Comparison of ENCODE assay signal across 23 mouse cellular contexts in the genomic region with DNA sequence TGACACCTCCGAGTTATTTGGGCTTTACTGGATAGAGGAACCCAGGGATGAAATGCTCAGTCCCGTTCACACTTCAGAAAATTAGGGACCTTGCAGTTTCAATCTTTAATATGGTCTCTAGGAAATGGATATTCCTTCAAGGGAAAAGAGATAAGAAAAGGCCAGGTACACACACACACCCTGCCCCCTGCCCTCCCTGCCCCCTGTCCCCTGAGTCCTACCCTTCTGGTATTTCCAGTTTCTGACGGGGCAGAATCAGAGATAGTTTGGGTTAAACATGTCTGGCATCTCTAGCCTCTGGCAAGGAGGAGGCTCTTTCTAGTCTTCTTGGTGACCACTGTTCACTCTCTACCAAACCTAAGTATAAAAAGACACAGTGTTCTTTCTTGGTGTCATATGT. TPM values are rescaled to one million over a fixed set of nuclear protein-coding genes. Genes with fewer than 3 reads are reported as not detected.
DNase-seq lines count a peak whose midpoint lies in the region; ATAC-seq and TF ChIP-seq lines count a peak whose summit lies in the region.
"Had no signal": no experiment of that assay in that cellular context is flagged by ENCODE, and none has a peak within 500 bp of the region (broad histone marks: within the 10 kb centered on the region; RNA-seq: fewer than 3 reads in every experiment).

No protein-coding gene starts in this region.

- H3K4me2 ChIP-seq in intestine, embryonic 14.5 days (ENCODE audit: low read length) = no peak overlapping the region
- no peak overlapping the region for H3K4me2 ChIP-seq in intestine, postnatal 0 days (replicated peaks; ENCODE audit: low read depth)
- no peak overlapping the region for H3K4me2 ChIP-seq in intestine, embryonic 15.5 days (replicated peaks)
- no peak overlapping the region for H3K4me2 ChIP-seq in intestine, embryonic 16.5 days (ENCODE audit: low read depth, low read length)
- H3K4me2 ChIP-seq: embryonic facial prominence, embryonic 12.5 days; forebrain, embryonic 13.5 days; forebrain, embryonic 15.5 days had no signal

- no peaks in the 10 kb centered on the region for H3K27me3 ChIP-seq in intestine, embryonic 14.5 days (replicated peaks; ENCODE audit: control insufficient read depth, insufficient read depth, low read length)
- H3K27me3 ChIP-seq in intestine, postnatal 0 days (replicated peaks; ENCODE audit: control insufficient read depth, insufficient read depth, low read length) = no peaks in the 10 kb centered on the region
- no peaks in the 10 kb centered on the region for H3K27me3 ChIP-seq in intestine, embryonic 15.5 days (replicated peaks)
- no peaks in the 10 kb centered on the region for H3K27me3 ChIP-seq in intestine, embryonic 16.5 days (replicated peaks; ENCODE audit: control insufficient read depth, insufficient read depth, low read length)
- H3K27me3 ChIP-seq: embryonic facial prominence, embryonic 12.5 days; forebrain, embryonic 13.5 days; forebrain, embryonic 15.5 days had no signal

- 0 out of 2 replicates have a peak, but pooled peaks have one; percentile 40 for ATAC-seq in intestine, embryonic 14.5 days (replicated peaks; ENCODE audit: low FRiP score, low TSS enrichment, low read depth)
- no peak for ATAC-seq in intestine, postnatal 0 days
- peak; percentile 53 for ATAC-seq in intestine, embryonic 15.5 days
- ATAC-seq in intestine, embryonic 16.5 days = peak; percentile 66
- ATAC-seq: forebrain, embryonic 13.5 days; forebrain, embryonic 15.5 days; forebrain, postnatal 0 days had no signal

- H3K27ac ChIP-seq in intestine, embryonic 14.5 days (ENCODE audit: low read depth) = no peak overlapping the region
- H3K27ac ChIP-seq in intestine, postnatal 0 days (ENCODE audit: low read depth, low read length) = no peak overlapping the region
- H3K27ac ChIP-seq in intestine, embryonic 15.5 days = no peak overlapping the region
- H3K27ac ChIP-seq in intestine, embryonic 16.5 days (ENCODE audit: low read length) = no peak overlapping the region
- H3K27ac ChIP-seq: embryonic facial prominence, embryonic 10.5 days; embryonic facial prominence, embryonic 12.5 days; forebrain, embryonic 13.5 days; forebrain, embryonic 15.5 days had no signal

- WGBS in intestine, embryonic 14.5 days = 46% methylated on average over 3 of the region's 3 CpGs
- 36% methylated on average over 3 of the region's 3 CpGs for WGBS in intestine, postnatal 0 days
- 59% methylated on average over 3 of the region's 3 CpGs for WGBS in intestine, embryonic 15.5 days
- WGBS in intestine, embryonic 16.5 days = 51% methylated on average over 3 of the region's 3 CpGs

- TF ChIP-seq CTCF in intestine, postnatal 0 days (IDR thresholded peaks at IDR 0.05; ENCODE audit: low read depth) = no peak

- peaks cover 8% of the 10 kb centered on the region; the same call in 1 of the 2 replicates for H3K4me1 ChIP-seq in intestine, embryonic 14.5 days (replicated peaks; ENCODE audit: control insufficient read depth, insufficient read depth, low read length)
- no peaks in the 10 kb centered on the region for H3K4me1 ChIP-seq in intestine, postnatal 0 days (replicated peaks; ENCODE audit: control insufficient read depth, insufficient read depth, low read length)
- H3K4me1 ChIP-seq in intestine, embryonic 15.5 days (replicated peaks) = 0 out of 2 replicates have a peak, but pooled peaks cover 7% of the 10 kb centered on the region
- H3K4me1 ChIP-seq in intestine, embryonic 16.5 days (ENCODE audit: control insufficient read depth, insufficient read depth, low read length) = no peaks in the 10 kb centered on the region
- H3K4me1 ChIP-seq: embryonic facial prominence, embryonic 12.5 days; forebrain, embryonic 13.5 days; forebrain, embryonic 15.5 days had no signal

- DNase-seq in intestine, embryonic 14.5 days (ENCODE audit: low spot score) = no peak
- DNase-seq in cerebellum, adult 18-20 months = no peak
- DNase-seq: adrenal gland, adult 2 months; adrenal gland, postnatal 10 days; adrenal gland, postnatal 25 days; cerebellum, adult 11 months; cerebellum, adult 2 months; cerebellum, adult 9-10 months; cerebellum, postnatal 10 days; cerebellum, postnatal 25 days; forebrain, postnatal 0 days had no signal

- H3K4me3 ChIP-seq in intestine, embryonic 14.5 days (ENCODE audit: low read depth, low read length) = no peak overlapping the region
- H3K4me3 ChIP-seq in intestine, postnatal 0 days (ENCODE audit: low read depth, low read length) = no peak overlapping the region
- H3K4me3 ChIP-seq in intestine, embryonic 15.5 days (replicated peaks) = no peak overlapping the region
- no peak overlapping the region for H3K4me3 ChIP-seq in intestine, embryonic 16.5 days (ENCODE audit: low read length)
- H3K4me3 ChIP-seq: embryonic facial prominence, embryonic 10.5 days; embryonic facial prominence, embryonic 12.5 days; forebrain, embryonic 13.5 days; forebrain, embryonic 15.5 days had no signal

- no peak overlapping the region for H3K9ac ChIP-seq in intestine, embryonic 14.5 days (ENCODE audit: low read length)
- H3K9ac ChIP-seq in intestine, postnatal 0 days (ENCODE audit: low read depth, low read length) = no peak overlapping the region
- no peak overlapping the region for H3K9ac ChIP-seq in intestine, embryonic 15.5 days
- H3K9ac ChIP-seq in intestine, embryonic 16.5 days (ENCODE audit: low read depth, low read length) = no peak overlapping the region
- H3K9ac ChIP-seq: embryonic facial prominence, embryonic 12.5 days; forebrain, embryonic 13.5 days; forebrain, embryonic 15.5 days; forebrain, postnatal 0 days had no signal

- H3K9me3 ChIP-seq in intestine, embryonic 14.5 days (ENCODE audit: control insufficient read depth, low read length) = no peaks in the 10 kb centered on the region
- H3K9me3 ChIP-seq in intestine, postnatal 0 days (ENCODE audit: control insufficient read depth) = no peaks in the 10 kb centered on the region
- no peaks in the 10 kb centered on the region for H3K9me3 ChIP-seq in intestine, embryonic 15.5 days
- no peaks in the 10 kb centered on the region for H3K9me3 ChIP-seq in intestine, embryonic 16.5 days (ENCODE audit: control insufficient read depth, low read length)
- H3K9me3 ChIP-seq: embryonic facial prominence, embryonic 10.5 days; embryonic facial prominence, embryonic 12.5 days; forebrain, embryonic 13.5 days; forebrain, embryonic 15.5 days had no signal

- H3K36me3 ChIP-seq in intestine, embryonic 14.5 days (ENCODE audit: control insufficient read depth, insufficient read depth, low read length) = no peaks in the 10 kb centered on the region
- no peaks in the 10 kb centered on the region for H3K36me3 ChIP-seq in intestine, postnatal 0 days (ENCODE audit: control insufficient read depth, insufficient read depth)
- H3K36me3 ChIP-seq in intestine, embryonic 15.5 days = no peaks in the 10 kb centered on the region
- H3K36me3 ChIP-seq in intestine, embryonic 16.5 days (ENCODE audit: control insufficient read depth, insufficient read depth, low read length) = no peaks in the 10 kb centered on the region
- H3K36me3 ChIP-seq: embryonic facial prominence, embryonic 10.5 days; embryonic facial prominence, embryonic 12.5 days; forebrain, embryonic 15.5 days had no signal

RNA-seq across cellular contexts. Expression of a gene that starts 49.9 kb away (rescaled TPM):
- not detected in 2 replicates for polyA plus RNA-seq in intestine, embryonic 14.5 days (2014; fragmentation: Nextera tagmentation; extraction: Ambion mirVana)
- not detected in 2 replicates for polyA plus RNA-seq in intestine, postnatal 0 days (2015; fragmentation: Nextera tagmentation; extraction: Ambion mirVana)
- not detected in 2 replicates for polyA plus RNA-seq in intestine, embryonic 15.5 days (2015; fragmentation: Nextera tagmentation; extraction: Ambion mirVana)
- not detected in 2 replicates for polyA plus RNA-seq in intestine, embryonic 16.5 days (2015; fragmentation: Nextera tagmentation; extraction: Ambion mirVana)
- polyA plus RNA-seq: adrenal gland, adult 2 months; brain, embryonic 14.5 days; C2C12; cerebellum, adult 2 months; cortical plate, adult 2 months; embryonic facial prominence, embryonic 10.5 days; embryonic facial prominence, embryonic 12.5 days; embryonic facial prominence, embryonic 14.5 days; forebrain, embryonic 11.5 days; forebrain, embryonic 13.5 days; forebrain, embryonic 15.5 days; forebrain, postnatal 0 days had no signal
